Mouse (Mus musculus): Measurements from ENCODE around the gene Tet3. TPM values are rescaled to one million over a fixed set of nuclear protein-coding genes. Genes with fewer than 3 reads are reported as not detected.

Tet3 gene
- polyA plus RNA-seq, 1 experiment = 7.0 TPM

DNA sequence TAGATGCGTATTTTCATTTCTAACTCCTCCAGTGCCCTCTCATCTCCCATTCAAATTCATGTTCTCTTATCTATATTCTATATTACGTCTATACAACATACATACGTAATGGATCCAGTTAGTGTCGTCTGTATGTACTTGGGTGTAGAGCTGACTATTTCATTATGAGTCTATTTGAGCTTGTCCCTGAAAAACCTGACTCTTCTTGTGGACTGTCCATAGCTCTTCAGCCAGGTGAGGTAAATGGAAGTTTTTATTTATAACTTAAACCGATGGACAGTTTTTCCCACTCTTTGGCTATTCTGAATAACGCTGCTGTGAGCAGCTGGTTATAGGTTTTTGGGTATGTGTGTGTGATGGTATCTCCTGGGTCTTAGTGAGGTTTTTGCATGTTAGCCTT, 132.1 kb downstream of the Tet3 start:
- Histone ChIP-seq H3K27ac (replicated peaks; ENCODE audit: low read depth, low read length) (no peak overlapping the region), H3K4me1 (ENCODE audit: control insufficient read depth, insufficient read depth, insufficient read length, low read length) (0 out of 2 replicates have a peak, but pooled peaks cover 2% of the 10 kb centered on the region), H3K4me3 (ENCODE audit: insufficient read depth, low read depth, low read length) (peak overlapping the region; percentile 89)

DNA sequence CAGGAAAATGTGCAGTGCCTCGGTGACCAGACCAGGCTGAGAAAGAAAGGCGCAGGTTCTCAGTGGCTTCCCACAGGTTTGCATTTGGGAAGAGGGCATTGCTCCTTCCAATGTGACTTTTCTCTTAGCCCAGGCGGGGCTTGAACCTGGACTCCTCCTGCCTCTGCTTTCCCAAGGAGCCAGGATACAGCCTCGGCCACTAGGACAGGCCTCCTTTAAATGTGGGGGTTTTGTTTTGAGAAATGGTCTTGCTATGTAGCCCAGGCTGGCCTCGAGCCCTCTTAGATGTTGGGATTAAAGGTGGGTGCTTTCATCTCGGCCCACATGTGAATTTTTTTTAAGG, 132.5 kb downstream of the Tet3 start:
- Histone ChIP-seq H3K4me3 (ENCODE audit: insufficient read depth, low read depth, low read length) (peak overlapping the region; percentile 89), H3K27ac (replicated peaks; ENCODE audit: low read depth, low read length) (peak overlapping the region; percentile 29), H3K4me1 (ENCODE audit: control insufficient read depth, insufficient read depth, insufficient read length, low read length) (0 out of 2 replicates have a peak, but pooled peaks cover 2% of the 10 kb centered on the region)

DNA sequence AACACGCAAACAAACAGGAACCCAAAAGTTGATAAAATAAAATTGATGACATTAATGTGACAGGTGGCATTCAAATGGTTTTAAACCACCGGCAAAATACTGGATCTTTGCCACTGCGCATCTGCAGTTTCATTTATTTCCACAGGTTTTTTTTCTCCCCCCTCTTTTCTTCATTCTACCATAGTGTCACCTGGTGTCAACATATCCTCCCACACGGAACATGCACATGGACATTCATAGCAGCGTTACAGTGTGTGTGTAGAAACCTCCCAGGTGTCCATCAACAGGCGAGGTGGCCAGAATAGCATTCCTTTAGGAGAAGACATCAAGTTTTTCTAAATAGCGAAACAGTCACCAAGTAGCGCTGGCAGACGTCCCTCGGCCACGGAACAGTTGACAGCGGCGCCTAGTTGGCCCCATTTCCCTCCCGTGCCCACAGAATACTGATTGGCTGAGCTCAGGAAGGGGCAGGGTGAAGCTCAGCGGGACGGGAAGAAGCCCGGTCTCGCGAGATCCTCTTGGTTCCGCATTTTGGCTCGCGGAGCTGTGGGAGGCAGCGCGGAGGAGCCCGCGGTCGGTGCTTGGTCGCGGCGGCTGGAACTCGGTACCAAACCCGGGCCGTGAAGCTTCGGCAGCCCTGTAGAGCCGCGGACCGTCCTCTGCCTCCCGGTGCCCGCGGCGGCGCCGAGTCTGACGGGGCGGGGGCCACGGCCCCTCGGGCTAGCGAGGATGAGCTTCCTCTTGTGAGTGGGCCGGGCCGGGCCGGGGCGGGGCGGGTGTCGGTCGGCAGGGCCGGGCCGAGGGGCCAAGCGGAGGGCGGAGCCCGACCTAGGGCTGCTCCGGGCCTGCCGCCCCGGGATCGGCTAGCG, 133.1 kb downstream of the Tet3 start, which contains the start of the genes Mthfd2 and Mob1a:
Gene Mthfd2 (minus strand): TSS at position 384 of the 869 bp plus-strand sequence.
Gene Mob1a (plus strand): TSS at position 492 of the 869 bp plus-strand sequence.
- peak within 1 kb of the TSS; percentile 92 for H3K27ac ChIP-seq (replicated peaks; ENCODE audit: low read depth, low read length)
- H3K4me1 ChIP-seq (ENCODE audit: control insufficient read depth, insufficient read depth, insufficient read length, low read length) = 0 out of 2 replicates have a peak, but pooled peaks cover 2% of the 10 kb centered on the region
- peak within 1 kb of the TSS; percentile 89 for H3K4me3 ChIP-seq (ENCODE audit: insufficient read depth, low read depth, low read length)

DNA sequence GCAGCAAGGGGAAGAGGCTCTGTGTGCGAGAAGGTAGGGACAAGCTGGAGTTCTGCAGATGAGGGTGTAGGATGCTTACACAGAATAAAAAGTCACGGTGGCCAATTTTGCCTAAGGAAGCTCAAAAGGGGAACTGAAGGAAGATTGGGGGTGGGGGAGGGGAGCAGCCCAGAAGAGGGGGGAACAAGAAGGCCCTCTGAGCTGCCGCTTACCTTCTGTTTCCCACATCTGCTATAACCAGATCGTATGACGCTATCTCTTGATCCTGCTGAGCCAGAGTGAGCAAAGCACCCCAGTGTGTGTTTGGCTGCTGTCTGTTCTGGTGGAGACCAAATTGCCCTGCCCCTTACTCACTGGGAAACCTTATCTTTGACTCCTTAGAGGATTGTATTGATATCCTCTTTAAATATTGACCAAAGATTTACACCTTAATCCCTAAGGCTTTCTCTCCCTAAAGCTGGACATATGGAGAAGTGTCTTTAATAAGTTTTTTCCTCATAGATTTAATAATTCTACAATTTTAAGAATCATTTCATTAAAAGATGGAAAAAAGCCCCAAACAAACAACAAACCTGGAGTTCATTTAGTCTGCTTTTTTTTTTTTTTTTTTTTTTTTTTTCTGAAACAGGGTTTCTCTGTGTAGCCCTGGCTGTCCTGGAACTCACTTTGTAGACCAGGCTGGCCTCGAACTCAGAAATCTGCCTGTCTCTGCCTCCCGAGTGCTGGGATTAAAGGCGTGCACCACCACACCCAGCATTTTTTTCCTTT, 135.0 kb downstream of the Tet3 start:
- Histone ChIP-seq H3K4me3 (ENCODE audit: insufficient read depth, low read depth, low read length) (no peak overlapping the region), H3K27ac (replicated peaks; ENCODE audit: low read depth, low read length) (0 out of 2 replicates have a peak overlapping the region, but pooled peaks have one; percentile 44), H3K4me1 (ENCODE audit: control insufficient read depth, insufficient read depth, insufficient read length, low read length) (0 out of 2 replicates have a peak, but pooled peaks cover 2% of the 10 kb centered on the region)

DNA sequence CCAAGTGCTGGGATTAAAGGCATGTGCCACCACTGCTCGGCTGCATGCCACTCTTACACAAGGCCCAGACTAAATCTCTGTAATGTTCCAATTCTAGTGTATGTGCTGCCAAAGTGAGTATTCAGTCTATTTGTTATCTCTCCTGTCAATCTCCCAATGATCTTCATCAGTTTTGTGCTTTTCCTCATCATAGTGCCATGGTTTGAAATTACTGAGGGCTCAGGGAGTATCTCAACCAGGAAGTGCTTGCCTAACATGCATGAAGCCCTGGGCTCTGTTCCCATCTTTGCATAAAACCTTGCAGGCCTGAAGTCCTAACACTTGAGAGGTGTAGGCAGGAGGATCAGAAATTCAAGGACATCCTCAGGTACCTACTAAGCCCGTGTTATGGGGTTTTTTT, 136.1 kb downstream of the Tet3 start:
- Histone ChIP-seq H3K4me3 (ENCODE audit: insufficient read depth, low read depth, low read length) (no peak overlapping the region), H3K4me1 (ENCODE audit: control insufficient read depth, insufficient read depth, insufficient read length, low read length) (0 out of 2 replicates have a peak, but pooled peaks cover 2% of the 10 kb centered on the region), H3K27ac (replicated peaks; ENCODE audit: low read depth, low read length) (no peak overlapping the region)

DNA sequence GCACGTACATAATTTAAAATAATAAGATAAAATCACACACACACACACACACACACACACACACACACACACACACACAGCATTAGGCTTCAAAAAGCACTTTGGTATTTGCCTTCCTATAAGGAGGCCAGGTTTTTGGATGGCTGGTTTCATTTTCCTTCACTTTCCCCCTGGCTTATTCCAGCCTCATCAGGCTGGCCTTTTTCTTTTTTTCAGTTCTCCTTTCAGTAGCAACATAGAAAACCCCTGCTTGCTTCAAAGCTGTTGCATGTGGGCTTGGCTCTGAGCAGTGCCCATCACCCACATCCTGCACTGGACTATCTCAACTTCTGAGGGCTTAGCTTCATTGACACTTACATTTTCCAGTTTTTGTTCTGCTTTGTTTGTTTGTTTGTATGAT, 137.0 kb downstream of the Tet3 start:
- Histone ChIP-seq H3K4me1 (ENCODE audit: control insufficient read depth, insufficient read depth, insufficient read length, low read length) (0 out of 2 replicates have a peak, but pooled peaks cover 2% of the 10 kb centered on the region), H3K27ac (replicated peaks; ENCODE audit: low read depth, low read length) (no peak overlapping the region), H3K4me3 (ENCODE audit: insufficient read depth, low read depth, low read length) (no peak overlapping the region)

DNA sequence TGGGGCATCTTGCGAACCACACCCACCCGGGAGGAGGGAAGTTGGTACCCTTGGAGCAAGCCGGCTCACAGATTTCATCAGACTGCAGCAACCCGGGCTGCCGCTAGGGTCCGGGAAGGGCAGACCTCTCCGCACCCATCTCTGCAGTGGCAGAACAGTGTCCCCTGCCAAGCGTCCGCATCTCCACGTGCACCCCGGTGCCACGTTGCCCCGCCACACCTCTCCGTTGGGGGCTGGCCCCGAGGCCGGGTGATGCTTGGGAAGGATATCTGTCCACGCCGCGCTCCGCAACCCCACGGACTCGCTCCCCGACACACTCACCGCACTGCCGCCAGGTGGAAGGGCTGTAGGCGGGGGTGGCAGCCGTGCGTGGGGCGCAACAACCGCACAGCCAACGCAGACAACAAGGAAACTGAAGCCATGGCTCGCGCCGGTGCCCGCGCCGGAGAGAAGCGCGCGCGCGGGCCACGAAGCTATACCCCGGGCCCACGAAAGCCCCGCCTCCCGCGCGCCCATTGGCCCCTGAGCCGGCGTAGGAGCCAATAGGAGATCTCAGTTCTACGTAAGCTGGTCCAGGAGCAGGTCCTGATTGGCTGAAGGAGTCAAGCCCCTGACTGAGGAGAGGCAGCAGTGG, 141.7 kb downstream of the Tet3 start:
- no peak overlapping the region for H3K27ac ChIP-seq (replicated peaks; ENCODE audit: low read depth, low read length)
- peak overlapping the region; percentile 94 for H3K4me3 ChIP-seq (ENCODE audit: insufficient read depth, low read depth, low read length)
- H3K4me1 ChIP-seq (ENCODE audit: control insufficient read depth, insufficient read depth, insufficient read length, low read length) = no peaks in the 10 kb centered on the region

DNA sequence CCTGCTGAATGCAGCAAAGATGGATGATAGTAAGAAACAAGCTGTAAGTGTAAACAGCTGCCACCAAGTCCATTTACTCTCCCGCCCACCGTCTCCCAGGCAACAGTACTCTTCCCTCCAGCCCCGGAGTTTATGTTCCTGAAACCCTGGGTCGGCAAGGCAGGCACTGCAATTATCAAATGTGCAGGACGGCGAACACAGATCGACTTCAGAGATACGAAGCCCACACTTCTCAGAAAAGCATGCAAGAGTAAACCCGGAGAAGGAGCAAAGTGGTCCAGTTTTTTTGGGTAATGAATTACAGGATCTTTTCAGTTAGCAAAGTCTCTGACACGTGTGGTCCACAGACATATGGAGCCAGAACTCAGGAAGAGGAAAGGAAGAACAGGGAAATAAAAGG, 142.9 kb downstream of the Tet3 start:
- H3K4me3 ChIP-seq (ENCODE audit: insufficient read depth, low read depth, low read length) = no peak overlapping the region
- no peak overlapping the region for H3K27ac ChIP-seq (replicated peaks; ENCODE audit: low read depth, low read length)
- no peaks in the 10 kb centered on the region for H3K4me1 ChIP-seq (ENCODE audit: control insufficient read depth, insufficient read depth, insufficient read length, low read length)

DNA sequence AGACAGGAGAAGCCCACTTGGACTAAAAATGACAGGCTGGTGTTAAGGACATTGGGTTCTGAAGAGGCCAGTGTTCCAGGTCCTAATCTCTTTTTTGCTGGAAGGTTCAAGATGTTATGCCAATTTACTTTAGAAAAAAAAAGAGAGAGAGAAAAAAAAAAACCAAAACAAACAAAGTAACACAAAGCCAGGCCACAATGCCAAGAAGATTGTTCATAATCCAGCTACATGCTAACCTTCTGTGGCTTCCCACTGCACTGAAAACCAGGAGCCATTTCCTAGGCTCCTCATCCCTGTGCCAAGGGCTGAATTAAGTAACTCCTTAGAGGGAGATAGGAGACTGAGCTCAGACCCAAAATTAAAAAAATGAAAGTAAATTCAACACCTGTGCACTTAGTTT, 143.6 kb downstream of the Tet3 start:
- Histone ChIP-seq H3K4me3 (ENCODE audit: insufficient read depth, low read depth, low read length) (no peak overlapping the region), H3K4me1 (ENCODE audit: control insufficient read depth, insufficient read depth, insufficient read length, low read length) (no peaks in the 10 kb centered on the region), H3K27ac (replicated peaks; ENCODE audit: low read depth, low read length) (no peak overlapping the region)

DNA sequence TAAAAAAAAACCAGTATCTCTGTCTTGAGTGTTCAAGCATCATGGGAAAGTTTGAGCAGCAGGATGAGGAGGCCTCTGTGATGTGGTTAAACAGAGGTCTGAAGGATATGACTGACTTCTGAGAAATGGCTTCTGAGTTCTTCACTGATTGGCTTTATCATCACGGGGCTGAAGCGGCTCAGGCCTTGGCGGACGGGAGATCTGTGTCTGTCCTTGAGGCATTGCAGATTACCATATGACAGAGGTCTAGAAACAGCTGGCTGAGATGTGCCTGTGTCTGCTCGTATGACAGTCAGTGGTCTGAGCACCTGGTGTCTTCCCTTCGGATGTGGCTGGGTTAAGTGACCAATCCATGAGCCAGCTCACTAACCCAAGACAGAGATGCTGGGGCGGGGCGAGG, 146.4 kb downstream of the Tet3 start:
- Histone ChIP-seq H3K27ac (replicated peaks; ENCODE audit: low read depth, low read length) (no peak overlapping the region), H3K4me1 (ENCODE audit: control insufficient read depth, insufficient read depth, insufficient read length, low read length) (no peaks in the 10 kb centered on the region), H3K4me3 (ENCODE audit: insufficient read depth, low read depth, low read length) (no peak overlapping the region)

Other genes starting within 250 kb of the Tet3 start
- not detected in 2 replicates for gene Slc4a5, start 239.3 kb downstream of the Tet3 start, polyA plus RNA-seq (2012; ENCODE audit: insufficient read depth, insufficient read length, missing spikeins)
- gene Mthfd2, start 133.2 kb downstream of the Tet3 start, polyA plus RNA-seq (2012; ENCODE audit: insufficient read depth, insufficient read length, missing spikeins) = 5.2 and 7.4 TPM in 2 replicates
- gene Mob1a, start 133.1 kb downstream of the Tet3 start, polyA plus RNA-seq (2012; ENCODE audit: insufficient read depth, insufficient read length, missing spikeins) = 38.1 and 43.1 TPM in 2 replicates
- gene Bola3, start 109.9 kb downstream of the Tet3 start, polyA plus RNA-seq (2012; ENCODE audit: insufficient read depth, insufficient read length, missing spikeins) = 671 and 946 TPM in 2 replicates
- 33.1 and 34.8 TPM in 2 replicates for gene Dguok, start 47.9 kb upstream of the Tet3 start, polyA plus RNA-seq (2012; ENCODE audit: insufficient read depth, insufficient read length, missing spikeins)
- gene Actg2, start 77.2 kb upstream of the Tet3 start, polyA plus RNA-seq (2012; ENCODE audit: insufficient read depth, insufficient read length, missing spikeins) = 1.3 and 1.9 TPM in 2 replicates
- 15.4 and 16.4 TPM in 2 replicates for gene Stambp, start 113.6 kb upstream of the Tet3 start, polyA plus RNA-seq (2012; ENCODE audit: insufficient read depth, insufficient read length, missing spikeins)
- gene Clec4f, start 197.1 kb upstream of the Tet3 start, polyA plus RNA-seq (2012; ENCODE audit: insufficient read depth, insufficient read length, missing spikeins) = not detected in 2 replicates
- not detected in 2 replicates for gene Cd207, start 218.8 kb upstream of the Tet3 start, polyA plus RNA-seq (2012; ENCODE audit: insufficient read depth, insufficient read length, missing spikeins)